Mouse (Mus musculus) CD4-positive naive resting alpha-beta T cell, adult 76 days (primary cell): ENCODE results near the gene Sf1. TPM values are rescaled to one million over a fixed set of nuclear protein-coding genes. Genes with fewer than 3 reads are reported as not detected.

Source experiments
- total RNA-seq: library from RNA; stranded (reverse); gene quantifications from one replicate; pipeline ENCODE4 v1.2.4, GENCODE M21; 2023

The Sf1 gene
- 1,178 TPM for total RNA-seq

GRCm38 (mm10) chr19:6363411-6364240, at the start of gene Sf1:
Gene Sf1, plus strand, starts transcription at chr19:6363690.

GRCm38 (mm10) chr19:6334673-6335457, 28.6 kb upstream of the Sf1 start, which contains the start of gene Men1:
Gene Men1, plus strand, starts transcription at chr19:6334979.

GRCm38 (mm10) chr19:6340524-6341452, 22.7 kb upstream of the Sf1 start, which contains the start of gene Map4k2:
Gene Map4k2, plus strand, starts transcription at chr19:6341135.

GRCm38 (mm10) chr19:6384128-6384527, 20.6 kb downstream of the Sf1 start, which contains the start of gene Pygm:
Gene Pygm, plus strand, starts transcription at chr19:6384399.

GRCm38 (mm10) chr19:6399285-6400095, 36.0 kb downstream of the Sf1 start, which contains the start of gene Rasgrp2:
Gene Rasgrp2, plus strand, starts transcription at chr19:6399340.

GRCm38 (mm10) chr19:6418233-6418879, 54.9 kb downstream of the Sf1 start, which contains the start of gene Nrxn2:
Gene Nrxn2, plus strand, starts transcription at chr19:6418731.

Other genes starting within 250 kb of the Sf1 start
- 5.0 TPM for gene Sac3d1, start 245.0 kb upstream of the Sf1 start, total RNA-seq
- 27.8 TPM for gene Snx15, start 235.4 kb upstream of the Sf1 start, total RNA-seq
- 0.41 TPM for gene Batf2, start 222.7 kb upstream of the Sf1 start, total RNA-seq
- gene Arl2, start 222.1 kb upstream of the Sf1 start, total RNA-seq: 20.1 TPM
- gene Majin, start 179.3 kb upstream of the Sf1 start, total RNA-seq: not detected
- gene Gpha2, start 137.3 kb upstream of the Sf1 start, total RNA-seq: not detected
- gene Ppp2r5b, start 127.8 kb upstream of the Sf1 start, total RNA-seq: 17.5 TPM
- 229 TPM for gene Atg2a, start 122.0 kb upstream of the Sf1 start, total RNA-seq
- 37.0 TPM for gene Ehd1, start 87.0 kb upstream of the Sf1 start, total RNA-seq
- gene Cdc42bpg, start 57.2 kb upstream of the Sf1 start, total RNA-seq: 4.9 TPM
- 22.2 TPM for gene Men1, start 28.7 kb upstream of the Sf1 start, total RNA-seq
- gene Map4k2, start 22.6 kb upstream of the Sf1 start, total RNA-seq: 519 TPM
- 47.7 TPM for gene Pygm, start 20.7 kb downstream of the Sf1 start, total RNA-seq
- 801 TPM for gene Rasgrp2, start 35.6 kb downstream of the Sf1 start, total RNA-seq
- gene Nrxn2, start 55.0 kb downstream of the Sf1 start, total RNA-seq: 0.64 TPM
- gene Slc22a12, start 179.3 kb downstream of the Sf1 start, total RNA-seq: not detected